9 mouse cellular contexts compared by ENCODE assay signal in the genomic region with DNA sequence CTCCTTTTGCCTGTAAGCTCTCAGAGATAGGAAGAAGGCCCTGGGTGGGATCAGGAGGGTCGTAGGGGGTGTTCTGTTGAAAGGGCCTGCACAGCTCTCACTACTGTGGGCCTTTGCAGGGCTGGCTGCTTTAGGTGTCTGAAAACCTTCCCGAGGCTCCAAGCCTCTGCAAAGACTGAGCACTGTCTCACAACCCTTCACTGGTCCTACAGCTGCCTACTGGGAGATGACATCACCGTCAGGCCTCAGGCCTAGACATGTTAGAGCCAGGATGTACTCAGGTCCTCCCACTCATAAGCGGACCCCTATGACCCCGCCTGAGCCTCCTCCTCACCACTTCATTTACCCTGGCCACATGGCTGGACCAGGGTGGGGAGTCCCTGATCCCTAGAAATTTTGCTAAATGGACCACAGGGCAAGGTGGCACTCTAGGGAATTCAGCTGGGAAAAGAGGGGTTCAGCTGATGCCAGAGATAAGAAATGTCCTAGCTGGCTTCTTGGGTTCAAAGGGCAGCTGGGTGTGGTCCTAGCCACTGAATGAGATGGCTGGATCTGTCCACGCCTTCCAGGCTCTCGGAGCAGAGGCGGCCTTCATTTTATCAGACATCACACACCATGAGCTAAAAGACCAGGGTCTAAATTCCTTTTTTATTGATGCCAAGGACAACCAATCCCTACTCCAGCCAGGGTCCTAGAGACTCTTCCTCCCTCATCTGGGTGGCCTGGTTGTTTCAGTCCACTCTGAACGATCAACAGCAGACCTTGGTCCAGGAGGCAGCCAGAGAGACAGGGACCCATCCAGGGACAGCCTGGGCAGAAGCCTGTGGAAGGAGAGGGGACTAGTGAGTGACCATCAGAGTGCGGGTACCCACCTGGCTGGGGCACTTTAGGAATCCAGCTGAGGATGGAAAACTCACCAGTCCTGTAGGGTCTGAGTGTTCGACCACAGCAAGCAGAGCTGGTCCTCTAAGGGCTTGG. TPM values are rescaled to one million over a fixed set of nuclear protein-coding genes. Genes with fewer than 3 reads are reported as not detected.
DNase-seq lines count a peak whose midpoint lies in the region; ATAC-seq and TF ChIP-seq lines count a peak whose summit lies in the region.
"Had no signal": no experiment of that assay in that cellular context is flagged by ENCODE, and none has a peak within 500 bp of the region (broad histone marks: within the 10 kb centered on the region; RNA-seq: fewer than 3 reads in every experiment).

No protein-coding gene starts in this region.

- H3K4me3 ChIP-seq in forebrain, embryonic 10.5 days, result peak overlapping the region; percentile 61
- no peak overlapping the region for H3K4me3 ChIP-seq in forebrain, embryonic 16.5 days (replicated peaks; ENCODE audit: low read length)
- H3K4me3 ChIP-seq in lung, embryonic 14.5 days (ENCODE audit: low read depth, low read length), result 0 out of 2 replicates have a peak overlapping the region, but pooled peaks have one; percentile 44
- 0 out of 2 replicates have a peak overlapping the region, but pooled peaks have one; percentile 45 for H3K4me3 ChIP-seq in limb, embryonic 14.5 days (replicated peaks; ENCODE audit: low read length)
- H3K4me3 ChIP-seq in stomach, embryonic 16.5 days (replicated peaks; ENCODE audit: low read length), result no peak overlapping the region

- no peak for TF ChIP-seq CTCF in lung, embryonic 14.5 days (IDR thresholded peaks at IDR 0.05; ENCODE audit: low read depth)

- no peaks in the 10 kb centered on the region for H3K9me3 ChIP-seq in forebrain, embryonic 10.5 days
- H3K9me3 ChIP-seq in forebrain, embryonic 16.5 days (ENCODE audit: control insufficient read depth, low read length), result no peaks in the 10 kb centered on the region
- H3K9me3 ChIP-seq in lung, embryonic 14.5 days (ENCODE audit: low read depth, low read length), result no peaks in the 10 kb centered on the region
- no peaks in the 10 kb centered on the region for H3K9me3 ChIP-seq in limb, embryonic 14.5 days (ENCODE audit: control insufficient read depth, low read length)
- H3K9me3 ChIP-seq in stomach, embryonic 16.5 days (replicated peaks; ENCODE audit: control insufficient read depth, low read length), result no peaks in the 10 kb centered on the region

- H3K9ac ChIP-seq in forebrain, embryonic 16.5 days (replicated peaks; ENCODE audit: low read depth, low read length), result no peak overlapping the region
- H3K9ac ChIP-seq in lung, embryonic 14.5 days, result no peak overlapping the region
- no peak overlapping the region for H3K9ac ChIP-seq in limb, embryonic 14.5 days (ENCODE audit: low read depth, low read length, severe bottlenecking)
- 0 out of 2 replicates have a peak overlapping the region, but pooled peaks have one; percentile 41 for H3K9ac ChIP-seq in stomach, embryonic 16.5 days (ENCODE audit: low read length)

- WGBS in forebrain, embryonic 10.5 days, result 82% methylated on average over 11 of the region's 11 CpGs
- 84% methylated on average over 11 of the region's 11 CpGs for WGBS in forebrain, embryonic 16.5 days
- 76% methylated on average over 11 of the region's 11 CpGs for WGBS in lung, embryonic 14.5 days
- WGBS in limb, embryonic 14.5 days, result 79% methylated on average over 11 of the region's 11 CpGs
- 74% methylated on average over 11 of the region's 11 CpGs for WGBS in stomach, embryonic 16.5 days

- H3K36me3 ChIP-seq in forebrain, embryonic 10.5 days (replicated peaks), result no peaks in the 10 kb centered on the region
- H3K36me3 ChIP-seq in forebrain, embryonic 16.5 days (ENCODE audit: control insufficient read depth, insufficient read depth), result no peaks in the 10 kb centered on the region
- no peaks in the 10 kb centered on the region for H3K36me3 ChIP-seq in lung, embryonic 14.5 days (ENCODE audit: insufficient read depth)
- H3K36me3 ChIP-seq in limb, embryonic 14.5 days (ENCODE audit: control insufficient read depth, insufficient read depth, low read length), result no peaks in the 10 kb centered on the region
- H3K36me3 ChIP-seq in stomach, embryonic 16.5 days (ENCODE audit: control insufficient read depth, insufficient read depth, low read length), result no peaks in the 10 kb centered on the region

- peaks cover 50% of the 10 kb centered on the region for H3K27me3 ChIP-seq in forebrain, embryonic 10.5 days (ENCODE audit: poor library complexity, severe bottlenecking)
- peaks cover 2% of the 10 kb centered on the region; the same call in 1 of the 2 replicates for H3K27me3 ChIP-seq in forebrain, embryonic 16.5 days (replicated peaks; ENCODE audit: control insufficient read depth, insufficient read depth, low read length)
- 0 out of 2 replicates have a peak, but pooled peaks cover 6% of the 10 kb centered on the region for H3K27me3 ChIP-seq in lung, embryonic 14.5 days (ENCODE audit: insufficient read depth, low read length)
- no peaks in the 10 kb centered on the region for H3K27me3 ChIP-seq in limb, embryonic 14.5 days (ENCODE audit: control insufficient read depth, insufficient read depth, low read length)
- H3K27me3 ChIP-seq in stomach, embryonic 16.5 days (ENCODE audit: control insufficient read depth, insufficient read depth, low read length), result no peaks in the 10 kb centered on the region

- DNase-seq in forebrain, embryonic 10.5 days (ENCODE audit: extremely low spot score, low spot score), result no peak
- no peak for DNase-seq in lung, embryonic 14.5 days
- no peak for DNase-seq in lung, postnatal 14 days
- DNase-seq in limb, embryonic 14.5 days (ENCODE audit: low spot score), result no peak
- DNase-seq in right cerebral cortex, postnatal 25 days, result no peak
- no peak for DNase-seq in urinary bladder, postnatal 25 days (ENCODE audit: low spot score)

- H3K4me1 ChIP-seq in forebrain, embryonic 10.5 days, result peaks cover 34% of the 10 kb centered on the region
- peaks cover 10% of the 10 kb centered on the region for H3K4me1 ChIP-seq in forebrain, embryonic 16.5 days (replicated peaks; ENCODE audit: control insufficient read depth, insufficient read depth, low read length)
- H3K4me1 ChIP-seq in lung, embryonic 14.5 days (ENCODE audit: insufficient read depth), result peaks cover 3% of the 10 kb centered on the region; the same call in 1 of the 2 replicates
- 0 out of 2 replicates have a peak, but pooled peaks cover 2% of the 10 kb centered on the region for H3K4me1 ChIP-seq in limb, embryonic 14.5 days (ENCODE audit: control insufficient read depth, insufficient read depth, low read length)
- H3K4me1 ChIP-seq in stomach, embryonic 16.5 days (ENCODE audit: control insufficient read depth, insufficient read depth, low read length), result peaks cover 5% of the 10 kb centered on the region; the same call in 1 of the 2 replicates

- no peak overlapping the region for H3K4me2 ChIP-seq in forebrain, embryonic 16.5 days (ENCODE audit: low read length)
- peak overlapping the region; percentile 97 for H3K4me2 ChIP-seq in lung, embryonic 14.5 days
- H3K4me2 ChIP-seq in limb, embryonic 14.5 days (replicated peaks; ENCODE audit: low read depth, low read length, severe bottlenecking), result peak overlapping the region; percentile 96
- H3K4me2 ChIP-seq in stomach, embryonic 16.5 days (ENCODE audit: low read depth, low read length), result peak overlapping the region; percentile 95; the same call in 1 of the 2 replicates

- H3K27ac ChIP-seq in forebrain, embryonic 10.5 days, result no peak overlapping the region; the same call in 1 of the 2 replicates
- no peak overlapping the region for H3K27ac ChIP-seq in forebrain, embryonic 16.5 days (ENCODE audit: low read length)
- no peak overlapping the region for H3K27ac ChIP-seq in lung, embryonic 14.5 days (ENCODE audit: low read depth)
- no peak overlapping the region for H3K27ac ChIP-seq in limb, embryonic 14.5 days (replicated peaks; ENCODE audit: low read depth, low read length)
- H3K27ac ChIP-seq in stomach, embryonic 16.5 days (ENCODE audit: low read length), result no peak overlapping the region

- TF ChIP-seq POLR2A in limb, embryonic 14.5 days (IDR thresholded peaks at IDR 0.05; ENCODE audit: borderline replicate concordance, extremely low read depth, insufficient read depth, insufficient read length), result no peak

- no peak for ATAC-seq in forebrain, embryonic 16.5 days
- peak; percentile 15; the same call in 1 of the 2 replicates for ATAC-seq in lung, embryonic 14.5 days (ENCODE audit: insufficient read depth)
- no peak for ATAC-seq in limb, embryonic 14.5 days (ENCODE audit: low FRiP score, low read depth)
- no peak for ATAC-seq in stomach, embryonic 16.5 days (ENCODE audit: insufficient read depth, low FRiP score)

RNA-seq across cellular contexts. Expression of a gene that starts 0.9 kb away (rescaled TPM):
- 0.87 and 1.7 TPM in 2 replicates for polyA plus RNA-seq in forebrain, embryonic 10.5 days (2016; fragmentation: Nextera tagmentation; extraction: Ambion mirVana)
- 0.55 and 2.0 TPM in 2 replicates for polyA plus RNA-seq in forebrain, embryonic 16.5 days (2015; fragmentation: Nextera tagmentation; extraction: Ambion mirVana)
- polyA plus RNA-seq in lung, embryonic 14.5 days (2014; fragmentation: Nextera tagmentation; extraction: Ambion mirVana), result 2.2 and 5.1 TPM in 2 replicates
- 17.5 and 17.6 TPM in 2 replicates for polyA plus RNA-seq in limb, embryonic 14.5 days (2012; rRNA removed)
- polyA plus RNA-seq in limb, embryonic 14.5 days (2014; fragmentation: Nextera tagmentation; extraction: Ambion mirVana), result 14.2 and 17.3 TPM in 2 replicates
- polyA plus RNA-seq in stomach, embryonic 16.5 days (2015; fragmentation: Nextera tagmentation; extraction: Ambion mirVana), result 23.2 and 24.8 TPM in 2 replicates
- polyA plus RNA-seq: erythroblast, embryonic 14.5 days had no signal

RNA-seq across cellular contexts. Expression of a gene that starts 1.4 kb away (rescaled TPM):
- polyA plus RNA-seq in forebrain, embryonic 10.5 days (2016; fragmentation: Nextera tagmentation; extraction: Ambion mirVana), result not detected in 2 replicates
- not detected in 2 replicates for polyA plus RNA-seq in forebrain, embryonic 16.5 days (2015; fragmentation: Nextera tagmentation; extraction: Ambion mirVana)
- polyA plus RNA-seq in lung, embryonic 14.5 days (2014; fragmentation: Nextera tagmentation; extraction: Ambion mirVana), result not detected in 2 replicates
- polyA plus RNA-seq in limb, embryonic 14.5 days (2012; rRNA removed), result 0.29 and 0.35 TPM in 2 replicates
- 0.18 and 0.43 TPM in 2 replicates for polyA plus RNA-seq in limb, embryonic 14.5 days (2014; fragmentation: Nextera tagmentation; extraction: Ambion mirVana)
- polyA plus RNA-seq in stomach, embryonic 16.5 days (2015; fragmentation: Nextera tagmentation; extraction: Ambion mirVana), result 16.0 and 17.0 TPM in 2 replicates
- polyA plus RNA-seq: erythroblast, embryonic 14.5 days had no signal

RNA-seq across cellular contexts. Expression of a gene that starts 11.7 kb away (rescaled TPM):
- 0.15 and 0.23 TPM in 2 replicates for polyA plus RNA-seq in forebrain, embryonic 10.5 days (2016; fragmentation: Nextera tagmentation; extraction: Ambion mirVana)
- 0.76 and 1.9 TPM in 2 replicates for polyA plus RNA-seq in forebrain, embryonic 16.5 days (2015; fragmentation: Nextera tagmentation; extraction: Ambion mirVana)
- polyA plus RNA-seq in lung, embryonic 14.5 days (2014; fragmentation: Nextera tagmentation; extraction: Ambion mirVana), result 1.0 and 1.9 TPM in 2 replicates
- polyA plus RNA-seq in limb, embryonic 14.5 days (2012; rRNA removed), result 3.2 and 4.6 TPM in 2 replicates
- 2.1 TPM in 2 replicates for polyA plus RNA-seq in limb, embryonic 14.5 days (2014; fragmentation: Nextera tagmentation; extraction: Ambion mirVana)
- 3.5 and 3.6 TPM in 2 replicates for polyA plus RNA-seq in stomach, embryonic 16.5 days (2015; fragmentation: Nextera tagmentation; extraction: Ambion mirVana)

RNA-seq across cellular contexts. Expression of a gene that starts 13.8 kb away (rescaled TPM):
- 0.17 and 0.46 TPM in 2 replicates for polyA plus RNA-seq in forebrain, embryonic 10.5 days (2016; fragmentation: Nextera tagmentation; extraction: Ambion mirVana)
- polyA plus RNA-seq in forebrain, embryonic 16.5 days (2015; fragmentation: Nextera tagmentation; extraction: Ambion mirVana), result 0.47 and 0.52 TPM in 2 replicates
- polyA plus RNA-seq in lung, embryonic 14.5 days (2014; fragmentation: Nextera tagmentation; extraction: Ambion mirVana), result 1.0 and 1.4 TPM in 2 replicates
- 3.1 and 4.0 TPM in 2 replicates for polyA plus RNA-seq in limb, embryonic 14.5 days (2012; rRNA removed)
- polyA plus RNA-seq in limb, embryonic 14.5 days (2014; fragmentation: Nextera tagmentation; extraction: Ambion mirVana), result 1.5 and 2.0 TPM in 2 replicates
- 0.18 TPM in 1 of 2 replicates, not detected in the other for polyA plus RNA-seq in stomach, embryonic 16.5 days (2015; fragmentation: Nextera tagmentation; extraction: Ambion mirVana)
- polyA plus RNA-seq: erythroblast, embryonic 14.5 days had no signal

RNA-seq across cellular contexts. Expression of a gene that starts 49.4 kb away (rescaled TPM):
- polyA plus RNA-seq in forebrain, embryonic 10.5 days (2016; fragmentation: Nextera tagmentation; extraction: Ambion mirVana), result 121 and 124 TPM in 2 replicates
- polyA plus RNA-seq in forebrain, embryonic 16.5 days (2015; fragmentation: Nextera tagmentation; extraction: Ambion mirVana), result 90.2 and 96.1 TPM in 2 replicates
- polyA plus RNA-seq in lung, embryonic 14.5 days (2014; fragmentation: Nextera tagmentation; extraction: Ambion mirVana), result 80.7 and 85.4 TPM in 2 replicates
- 37.6 and 42.6 TPM in 2 replicates for polyA plus RNA-seq in limb, embryonic 14.5 days (2012; rRNA removed)
- 65.9 and 72.7 TPM in 2 replicates for polyA plus RNA-seq in limb, embryonic 14.5 days (2014; fragmentation: Nextera tagmentation; extraction: Ambion mirVana)
- 57.6 and 67.7 TPM in 2 replicates for polyA plus RNA-seq in stomach, embryonic 16.5 days (2015; fragmentation: Nextera tagmentation; extraction: Ambion mirVana)

Comparison
In these comparisons a context has a peak if more than half of its experiments do, and no peak if none do; other contexts are left out.
1. H3K4me3 ChIP-seq: peak in forebrain, embryonic 10.5 days (single experiment), lung, embryonic 14.5 days (single experiment) and limb, embryonic 14.5 days (single experiment); none in forebrain, embryonic 16.5 days (single experiment) and stomach, embryonic 16.5 days (single experiment).
2. RNA of a gene that starts 1.4 kb away (polyA plus RNA-seq): 16.0 to 17.0 TPM in stomach, embryonic 16.5 days; 0.18 to 0.43 TPM in limb, embryonic 14.5 days, not detected in forebrain, embryonic 10.5 days, not detected in forebrain, embryonic 16.5 days and not detected in lung, embryonic 14.5 days; every median in the first group is over 10 times any median in the second.